Mouse (Mus musculus): ENCODE results near the gene Eif3c.

The Eif3c gene

GRCm38 (mm10) chr7:126566094-126566765 lies at the start of gene Eif3c:
TSS of gene Eif3c (minus strand) at chr7:126566411.
- peak; percentile 87 for DNase-seq (ENCODE audit: extremely low spot score)

- DNase-seq (ENCODE audit: extremely low spot score), result no peak
These were observed 46.5 kb upstream of the Eif3c start for GRCm38 (mm10) chr7:126612736-126613135.

- DNase-seq (ENCODE audit: extremely low spot score), result no peak
These were observed 41.6 kb upstream of the Eif3c start for GRCm38 (mm10) chr7:126607796-126608195.

GRCm38 (mm10) chr7:126607064-126607463 lies 40.9 kb upstream of the Eif3c start:
- no peak for DNase-seq (ENCODE audit: extremely low spot score)

- DNase-seq (ENCODE audit: extremely low spot score), result no peak
These were observed 40.4 kb upstream of the Eif3c start for GRCm38 (mm10) chr7:126606611-126607010.

GRCm38 (mm10) chr7:126602650-126603049 lies 36.4 kb upstream of the Eif3c start:
- DNase-seq (ENCODE audit: extremely low spot score), result no peak

- no peak for DNase-seq (ENCODE audit: extremely low spot score)
These were observed 35.7 kb upstream of the Eif3c start for GRCm38 (mm10) chr7:126601896-126602295.

GRCm38 (mm10) chr7:126598919-126599318 lies 32.7 kb upstream of the Eif3c start:
- DNase-seq (ENCODE audit: extremely low spot score), result no peak

GRCm38 (mm10) chr7:126596414-126596813 lies 30.2 kb upstream of the Eif3c start:
- DNase-seq (ENCODE audit: extremely low spot score), result no peak

- DNase-seq (ENCODE audit: extremely low spot score), result no peak
These were observed 29.7 kb upstream of the Eif3c start for GRCm38 (mm10) chr7:126595890-126596289.

GRCm38 (mm10) chr7:126594862-126595561 lies 28.8 kb upstream of the Eif3c start, which contains the start of gene Il27:
TSS of gene Il27 (minus strand) at chr7:126594941.
- DNase-seq (ENCODE audit: extremely low spot score), result no peak

- peak; percentile 76 for DNase-seq (ENCODE audit: extremely low spot score)
These were observed 21.6 kb upstream of the Eif3c start for GRCm38 (mm10) chr7:126587779-126588178.

- DNase-seq (ENCODE audit: extremely low spot score), result no peak
These were observed 20.6 kb upstream of the Eif3c start for GRCm38 (mm10) chr7:126586839-126587238.

- DNase-seq (ENCODE audit: extremely low spot score), result no peak
These were observed 19.5 kb upstream of the Eif3c start, which contains the start of gene Cln3 for GRCm38 (mm10) chr7:126585717-126586116. TSS of gene Cln3 (minus strand) at chr7:126585817.

GRCm38 (mm10) chr7:126584506-126584977 lies 18.3 kb upstream of the Eif3c start, which contains the start of gene Apobr:
TSS of gene Apobr (plus strand) at chr7:126584942.
- DNase-seq (ENCODE audit: extremely low spot score), result no peak

GRCm38 (mm10) chr7:126583761-126584160 lies 17.6 kb upstream of the Eif3c start:
- DNase-seq (ENCODE audit: extremely low spot score), result no peak

GRCm38 (mm10) chr7:126583251-126583709 lies 17.1 kb upstream of the Eif3c start:
- peak; percentile 86 for DNase-seq (ENCODE audit: extremely low spot score)

- peak; percentile 58 for DNase-seq (ENCODE audit: extremely low spot score)
These were observed 16.5 kb upstream of the Eif3c start for GRCm38 (mm10) chr7:126582759-126583158.

- no peak for DNase-seq (ENCODE audit: extremely low spot score)
These were observed 15.4 kb upstream of the Eif3c start for GRCm38 (mm10) chr7:126581661-126582060.

- DNase-seq (ENCODE audit: extremely low spot score), result peak; percentile 16
These were observed 13.0 kb upstream of the Eif3c start for GRCm38 (mm10) chr7:126579172-126579571.

- peak; percentile 49 for DNase-seq (ENCODE audit: extremely low spot score)
These were observed 10.7 kb upstream of the Eif3c start for GRCm38 (mm10) chr7:126576946-126577345.

- DNase-seq (ENCODE audit: extremely low spot score), result no peak
These were observed 518 bp downstream of the Eif3c start for GRCm38 (mm10) chr7:126565693-126566092.

- DNase-seq (ENCODE audit: extremely low spot score), result no peak
These were observed 9.6 kb downstream of the Eif3c start for GRCm38 (mm10) chr7:126556635-126557034.
